Mouse (Mus musculus) lung, postnatal 14 days (tissue): ENCODE measurements around the gene Olfr725.

ENCODE experiments used
- DNase-seq: peaks from one replicate; pipeline ENCODE4 v3.0.0; 2021

The Olfr725 gene

GRCm38 (mm10) chr14:50040275-50040674 is at the start of gene Olfr725:
Gene Olfr725 (minus strand): TSS chr14:50040375.
- no peak for DNase-seq

GRCm38 (mm10) chr14:50062733-50063104 is 22.5 kb upstream of the Olfr725 start:
- no peak for DNase-seq

GRCm38 (mm10) chr14:50061955-50062732 is 22.0 kb upstream of the Olfr725 start:
- DNase-seq = peak; percentile 16

- DNase-seq = no peak
Observed at GRCm38 (mm10) chr14:50061590-50061954, 21.4 kb upstream of the Olfr725 start.

GRCm38 (mm10) chr14:50061179-50061578 is 21.0 kb upstream of the Olfr725 start:
- DNase-seq = no peak

- DNase-seq = no peak
Observed at GRCm38 (mm10) chr14:50032041-50032440, 8.1 kb downstream of the Olfr725 start.

GRCm38 (mm10) chr14:50031356-50031755 is 8.8 kb downstream of the Olfr725 start:
- DNase-seq = no peak

- no peak for DNase-seq
Observed at GRCm38 (mm10) chr14:50026371-50026770, 13.8 kb downstream of the Olfr725 start.
